Mouse (Mus musculus) thymus, adult 2 months (tissue): Measurements from ENCODE around the gene Ccdc170.

Experiments used
- CTCF ChIP-seq: fragments of 200-500 bp; IDR thresholded peaks from 2 replicates; pipeline ENCODE4 v1.5.1; 2012; ENCODE audit warnings: mild to moderate bottlenecking, control low read depth, low read length, moderate library complexity, borderline replicate concordance; ENCODE audit not compliant: control insufficient read depth, poor library complexity, insufficient read depth; ENCODE audit errors: extremely low read depth
- POLR2A ChIP-seq: fragments of 200-500 bp; IDR thresholded peaks from 2 replicates; pipeline ENCODE4 v1.6.1; 2012; ENCODE audit warnings: mild to moderate bottlenecking, low read length, control low read depth, moderate library complexity; ENCODE audit not compliant: control insufficient read depth, poor library complexity, insufficient read depth; ENCODE audit errors: extremely low read depth

- no peak for TF ChIP-seq CTCF
- no peak for TF ChIP-seq POLR2A
Measured at GRCm38 (mm10) chr10:4599591-4599990, 117.3 kb downstream of the Ccdc170 start.
